Mouse (Mus musculus): ENCODE data around the gene Olfr930. TPM values are rescaled to one million over a fixed set of nuclear protein-coding genes. Genes with fewer than 3 reads are reported as not detected.

Olfr930 gene
- not detected for total RNA-seq (2021)
- long read RNA-seq, experiment 1: 0 reads
- long read RNA-seq, experiment 2: 0 reads

GRCm38 (mm10) chr9:38929509-38929908 is at the start of gene Olfr930:
Olfr930 (plus strand) TSS chr9:38929809.
- intact Hi-C loops (cut with DNase I): no loop called here
- Histone ChIP-seq H3K4me3 (no peak within 1 kb of the TSS), H3K27ac (no peak within 1 kb of the TSS)
- DNase-seq (ENCODE audit: extremely low spot score in 1 of 2, low spot score in 2 of 2): no peak
- TF ChIP-seq CTCF (IDR thresholded peaks at IDR 0.05): no peak

GRCm38 (mm10) chr9:38953401-38954123 is 24.0 kb downstream of the Olfr930 start:
- TF ChIP-seq CTCF (IDR thresholded peaks at IDR 0.05): no peak
- Histone ChIP-seq H3K4me3 (no peak overlapping the region), H3K27ac (peak overlapping the region; percentile 59)
- no peak for DNase-seq (ENCODE audit: extremely low spot score in 1 of 2, low spot score in 2 of 2)
- intact Hi-C loops (cut with DNase I): no loop called here

DNA sequence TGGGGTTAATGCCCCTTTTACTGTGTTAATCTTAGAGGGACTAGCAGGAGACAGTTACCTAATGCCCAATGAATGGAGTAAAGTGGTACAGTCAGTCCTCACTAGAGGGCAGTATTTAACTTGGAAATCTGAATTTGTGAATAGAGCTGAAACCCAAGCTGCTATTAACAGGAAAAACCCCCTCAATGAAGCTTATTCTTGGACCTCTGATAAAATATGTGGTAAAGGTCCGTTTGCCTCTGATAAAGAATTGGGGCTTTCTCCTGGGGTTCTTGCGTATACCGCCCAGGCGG is 24.5 kb downstream of the Olfr930 start:
- no peak for DNase-seq (ENCODE audit: extremely low spot score in 1 of 2, low spot score in 2 of 2)
- intact Hi-C loops (cut with DNase I): no loop called here
- peak; percentile 43 for TF ChIP-seq CTCF (IDR thresholded peaks at IDR 0.05)
- H3K4me3 ChIP-seq: no peak overlapping the region
- peak overlapping the region; percentile 59 for H3K27ac ChIP-seq

DNA sequence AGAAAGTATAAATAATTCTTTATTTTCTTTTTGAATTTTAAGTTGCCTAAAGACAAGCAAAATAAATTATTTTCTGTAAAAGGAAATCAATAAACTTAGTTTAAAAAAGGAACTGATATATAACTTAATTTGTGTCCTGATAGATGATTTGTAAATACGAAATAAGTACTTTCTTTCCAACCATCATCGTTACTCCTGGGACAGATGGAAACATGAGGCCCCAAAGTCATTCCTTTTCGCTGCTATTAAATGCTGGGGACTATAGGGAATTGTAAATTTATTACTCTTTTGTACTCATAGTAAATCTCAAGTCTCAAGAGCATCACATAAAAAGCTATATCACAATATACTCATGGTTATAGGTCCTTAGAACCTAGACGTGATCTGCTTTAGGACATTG is 42.4 kb downstream of the Olfr930 start, which contains the start of gene Olfr933:
Olfr933 (plus strand) TSS at position 301 of the 400 bp plus-strand sequence.
- H3K27ac ChIP-seq: no peak within 1 kb of the TSS
- no peak for DNase-seq (ENCODE audit: extremely low spot score in 1 of 2, low spot score in 2 of 2)
- H3K4me3 ChIP-seq: no peak within 1 kb of the TSS
- no peak for TF ChIP-seq CTCF (IDR thresholded peaks at IDR 0.05)
- intact Hi-C loops (cut with DNase I): no loop called here

Other genes with a start within 250 kb of the Olfr930 start
- gene Olfr919, start 226.1 kb upstream of the Olfr930 start, total RNA-seq (2021): not detected
- gene Vwa5a, start 211.5 kb upstream of the Olfr930 start, total RNA-seq (2021): 1 to 10 TPM; 7.6 to 9.1 TPM
- gene Olfr920, start 177.5 kb upstream of the Olfr930 start, total RNA-seq (2021): not detected
- gene Olfr921, start 156.7 kb upstream of the Olfr930 start, total RNA-seq (2021): not detected
- gene Olfr922, start 115.2 kb upstream of the Olfr930 start, total RNA-seq (2021): not detected
- gene Olfr923, start 103.3 kb upstream of the Olfr930 start, total RNA-seq (2021): not detected
- gene Olfr924, start 85.4 kb upstream of the Olfr930 start, total RNA-seq (2021): not detected
- not detected for gene Olfr26, start 74.7 kb upstream of the Olfr930 start, total RNA-seq (2021)
- not detected for gene Olfr926, start 52.7 kb upstream of the Olfr930 start, total RNA-seq (2021)
- gene Olfr933, start 42.5 kb downstream of the Olfr930 start, total RNA-seq (2021): not detected
- gene Olfr934, start 58.5 kb downstream of the Olfr930 start, total RNA-seq (2021): not detected
- gene Olfr935, start 69.9 kb downstream of the Olfr930 start, total RNA-seq (2021): not detected
- gene Olfr146, start 93.6 kb downstream of the Olfr930 start, total RNA-seq (2021): not detected
- gene Olfr937, start 135.1 kb downstream of the Olfr930 start, total RNA-seq (2021): not detected
- gene Olfr938, start 149.1 kb downstream of the Olfr930 start, total RNA-seq (2021): not detected
- not detected for gene Olfr27, start 198.3 kb downstream of the Olfr930 start, total RNA-seq (2021)
- not detected for gene Olfr943, start 236.5 kb downstream of the Olfr930 start, total RNA-seq (2021)

Measured in left cerebral cortex, adult 2 months (tissue).